Mouse (Mus musculus) heart, adult 2 months (tissue): ENCODE results near the gene Sugt1.

Source experiments
- CTCF ChIP-seq: fragments of 200-600 bp; IDR thresholded peaks from 2 replicates; pipeline ENCODE4 v1.8.1; 2022; ENCODE audit warnings: antibody characterized with exemption, mild to moderate bottlenecking, moderate library complexity
- EP300 ChIP-seq: fragments of 200-500 bp; IDR thresholded peaks from 2 replicates; pipeline ENCODE4 v1.6.1; 2011; ENCODE audit warnings: low read depth, low read length, control low read depth; ENCODE audit not compliant: insufficient read depth

GRCm38 (mm10) chr14:79573482-79574191 is 13.9 kb upstream of the Sugt1 start:
- no peak for TF ChIP-seq CTCF
- no peak for TF ChIP-seq EP300
